Mouse (Mus musculus): ENCODE data around the gene Npas3. TPM values are rescaled to one million over a fixed set of nuclear protein-coding genes. Genes with fewer than 3 reads are reported as not detected.

The Npas3 gene
- polyA plus RNA-seq, 1 experiment from 2014 or later, result 0.08 TPM

DNA sequence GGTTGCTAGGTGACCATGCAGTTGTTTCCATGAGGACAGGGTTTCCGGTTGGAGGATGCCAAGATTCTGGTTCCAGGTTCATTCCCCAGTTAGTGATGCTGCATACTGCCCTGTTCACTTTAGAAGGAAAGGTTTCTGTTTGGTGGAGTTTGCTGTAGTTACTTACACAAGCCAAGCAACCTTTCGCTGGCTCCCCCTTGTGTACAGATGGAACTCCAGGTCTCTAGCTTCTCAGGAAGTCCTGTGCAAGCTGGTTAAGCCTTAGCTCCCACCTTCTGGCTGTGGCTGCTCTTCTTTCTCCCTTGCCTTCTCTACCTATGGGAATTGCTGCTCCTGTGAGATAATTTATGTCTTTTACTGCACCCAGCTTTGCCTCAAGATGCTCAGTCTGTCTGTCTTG lies 52.5 kb downstream of the Npas3 start:
- H3K4me3 ChIP-seq (ENCODE audit: low read depth, low read length), result no peak overlapping the region
- H3K9me3 ChIP-seq (ENCODE audit: low read length), result no peaks in the 10 kb centered on the region
- H3K27me3 ChIP-seq (ENCODE audit: insufficient read depth, low read length), result no peaks in the 10 kb centered on the region
- no peak overlapping the region for H3K4me2 ChIP-seq (ENCODE audit: low read depth, low read length)
- TF ChIP-seq EP300 (IDR thresholded peaks at IDR 0.05; ENCODE audit: low read depth) (no peak), CTCF (IDR thresholded peaks at IDR 0.05; ENCODE audit: low read depth) (peak; percentile 49)
- H3K4me1 ChIP-seq (ENCODE audit: insufficient read depth), result no peaks in the 10 kb centered on the region
- DNase-seq, result no peak
- no peak overlapping the region for H3K27ac ChIP-seq (ENCODE audit: low read depth)
- no peaks in the 10 kb centered on the region for H3K36me3 ChIP-seq (replicated peaks; ENCODE audit: insufficient read depth, low read length)
- no peak overlapping the region for H3K9ac ChIP-seq (replicated peaks)
- ATAC-seq, result no peak
- 50% methylated on average over 2 of the region's 2 CpGs for WGBS (ENCODE audit: insufficient replicate concordance)

DNA sequence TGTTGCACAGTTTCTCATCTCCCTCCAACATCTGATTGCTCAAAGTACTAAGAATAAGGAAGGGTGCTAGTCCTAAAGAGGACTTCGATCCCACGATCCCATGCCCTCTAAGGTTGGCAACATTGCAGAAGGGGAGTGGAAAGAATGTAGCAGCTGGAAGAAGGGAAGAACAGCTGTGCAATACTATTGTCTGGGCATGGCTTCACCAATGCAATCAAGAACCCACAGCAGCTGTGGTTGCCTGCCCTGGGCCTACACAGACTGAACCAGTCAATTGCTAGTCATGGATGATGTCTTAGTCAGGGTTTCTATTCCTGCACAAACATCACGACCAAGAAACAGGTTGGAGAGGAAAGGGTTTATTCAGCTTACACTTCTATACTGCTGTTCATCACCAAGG lies 53.7 kb downstream of the Npas3 start:
- H3K4me3 ChIP-seq (ENCODE audit: low read depth, low read length), result no peak overlapping the region
- no peaks in the 10 kb centered on the region for H3K27me3 ChIP-seq (ENCODE audit: insufficient read depth, low read length)
- no peak for ATAC-seq
- no peak overlapping the region for H3K9ac ChIP-seq (replicated peaks)
- DNase-seq, result no peak
- no peak overlapping the region for H3K4me2 ChIP-seq (ENCODE audit: low read depth, low read length)
- 73% methylated on average over 3 of the region's 3 CpGs for WGBS (ENCODE audit: insufficient replicate concordance)
- H3K4me1 ChIP-seq (ENCODE audit: insufficient read depth), result no peaks in the 10 kb centered on the region
- no peak for TF ChIP-seq EP300 (IDR thresholded peaks at IDR 0.05; ENCODE audit: low read depth)
- no peak for TF ChIP-seq CTCF (IDR thresholded peaks at IDR 0.05; ENCODE audit: low read depth)
- no peaks in the 10 kb centered on the region for H3K36me3 ChIP-seq (replicated peaks; ENCODE audit: insufficient read depth, low read length)
- no peak overlapping the region for H3K27ac ChIP-seq (ENCODE audit: low read depth)
- no peaks in the 10 kb centered on the region for H3K9me3 ChIP-seq (ENCODE audit: low read length)

DNA sequence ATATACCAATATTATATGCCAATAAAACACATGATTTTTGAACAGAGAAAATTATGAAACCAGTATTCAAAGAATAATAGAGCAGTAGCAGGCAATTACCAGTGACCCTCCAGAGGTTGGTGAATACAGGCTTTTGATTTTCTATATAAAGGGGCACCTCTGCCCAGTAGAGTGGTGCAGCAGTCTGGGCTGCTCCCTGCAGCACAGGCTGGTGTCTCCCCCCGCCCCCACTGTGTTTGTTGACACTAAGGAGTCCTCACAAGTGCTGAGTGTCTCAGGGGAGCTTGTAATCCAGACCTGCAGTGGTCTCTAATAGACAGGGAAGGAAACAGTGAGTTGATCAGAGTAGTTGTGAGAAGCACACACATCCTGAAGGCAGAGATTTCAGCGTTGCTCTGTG lies 68.2 kb downstream of the Npas3 start:
- 33% methylated on average over 2 of the region's 2 CpGs for WGBS (ENCODE audit: insufficient replicate concordance)
- Histone ChIP-seq H3K9ac (replicated peaks) (no peak overlapping the region), H3K27ac (ENCODE audit: low read depth) (no peak overlapping the region), H3K4me3 (ENCODE audit: low read depth, low read length) (no peak overlapping the region), H3K4me1 (ENCODE audit: insufficient read depth) (no peaks in the 10 kb centered on the region), H3K27me3 (ENCODE audit: insufficient read depth, low read length) (no peaks in the 10 kb centered on the region), H3K36me3 (replicated peaks; ENCODE audit: insufficient read depth, low read length) (no peaks in the 10 kb centered on the region), H3K9me3 (ENCODE audit: low read length) (no peaks in the 10 kb centered on the region), H3K4me2 (ENCODE audit: low read depth, low read length) (no peak overlapping the region)
- ATAC-seq (no peak), DNase-seq (no peak)
- TF ChIP-seq EP300 (IDR thresholded peaks at IDR 0.05; ENCODE audit: low read depth) (no peak), CTCF (IDR thresholded peaks at IDR 0.05; ENCODE audit: low read depth) (no peak)

DNA sequence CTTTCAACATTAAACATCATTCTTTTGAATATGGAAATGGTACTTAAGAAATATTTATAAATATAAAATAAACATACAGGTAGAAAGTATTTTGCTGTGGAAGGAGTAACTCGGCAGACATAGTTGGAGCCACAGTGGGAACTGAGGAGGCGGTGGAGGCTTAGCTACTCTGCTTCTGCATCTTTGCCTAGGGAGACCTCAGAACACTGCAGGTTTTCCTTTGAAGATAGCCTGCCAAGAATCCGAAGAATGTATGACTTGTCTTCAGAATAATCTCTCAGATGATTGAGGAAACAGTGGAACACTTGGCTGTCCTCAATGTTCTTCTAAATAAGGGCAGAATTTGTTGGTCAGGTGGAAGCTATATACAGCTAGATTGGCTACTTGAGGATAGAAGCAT lies 69.3 kb downstream of the Npas3 start:
- no peak for DNase-seq
- H3K4me2 ChIP-seq (ENCODE audit: low read depth, low read length), result no peak overlapping the region
- no peak overlapping the region for H3K27ac ChIP-seq (ENCODE audit: low read depth)
- ATAC-seq, result no peak
- H3K4me1 ChIP-seq (ENCODE audit: insufficient read depth), result no peaks in the 10 kb centered on the region
- H3K27me3 ChIP-seq (ENCODE audit: insufficient read depth, low read length), result no peaks in the 10 kb centered on the region
- no peaks in the 10 kb centered on the region for H3K9me3 ChIP-seq (ENCODE audit: low read length)
- H3K36me3 ChIP-seq (replicated peaks; ENCODE audit: insufficient read depth, low read length), result no peaks in the 10 kb centered on the region
- TF ChIP-seq EP300 (IDR thresholded peaks at IDR 0.05; ENCODE audit: low read depth), result no peak
- no peak for TF ChIP-seq CTCF (IDR thresholded peaks at IDR 0.05; ENCODE audit: low read depth)
- H3K4me3 ChIP-seq (ENCODE audit: low read depth, low read length), result no peak overlapping the region
- 66% methylated on average over 3 of the region's 3 CpGs for WGBS (ENCODE audit: insufficient replicate concordance)
- no peak overlapping the region for H3K9ac ChIP-seq (replicated peaks)

DNA sequence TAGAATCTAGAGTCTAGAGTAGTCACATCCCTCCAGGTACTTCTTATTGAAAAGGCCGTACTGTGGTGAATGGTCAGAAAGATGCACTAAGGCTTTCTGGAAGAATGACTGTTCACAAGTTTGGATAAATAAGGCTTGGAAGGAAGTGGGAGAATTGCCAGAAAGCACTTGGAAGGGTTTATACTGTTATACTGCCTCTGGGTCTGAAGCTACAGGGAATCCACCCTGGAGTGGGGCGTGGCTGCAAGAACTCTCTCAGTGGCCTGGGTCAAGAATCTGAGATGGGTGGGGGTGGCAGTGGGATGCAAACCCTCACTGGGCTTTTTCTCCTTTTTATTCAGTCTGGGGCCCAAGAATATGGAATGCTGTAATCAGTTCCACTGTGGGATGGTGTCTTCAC lies 72.0 kb downstream of the Npas3 start:
- Histone ChIP-seq H3K27ac (ENCODE audit: low read depth) (no peak overlapping the region), H3K4me3 (ENCODE audit: low read depth, low read length) (no peak overlapping the region), H3K9ac (replicated peaks) (no peak overlapping the region), H3K9me3 (ENCODE audit: low read length) (no peaks in the 10 kb centered on the region), H3K27me3 (ENCODE audit: insufficient read depth, low read length) (no peaks in the 10 kb centered on the region), H3K4me1 (ENCODE audit: insufficient read depth) (no peaks in the 10 kb centered on the region), H3K4me2 (ENCODE audit: low read depth, low read length) (no peak overlapping the region), H3K36me3 (replicated peaks; ENCODE audit: insufficient read depth, low read length) (no peaks in the 10 kb centered on the region)
- 77% methylated on average over 2 of the region's 2 CpGs for WGBS (ENCODE audit: insufficient replicate concordance)
- TF ChIP-seq CTCF (IDR thresholded peaks at IDR 0.05; ENCODE audit: low read depth) (no peak), EP300 (IDR thresholded peaks at IDR 0.05; ENCODE audit: low read depth) (no peak)
- ATAC-seq (no peak), DNase-seq (no peak)

DNA sequence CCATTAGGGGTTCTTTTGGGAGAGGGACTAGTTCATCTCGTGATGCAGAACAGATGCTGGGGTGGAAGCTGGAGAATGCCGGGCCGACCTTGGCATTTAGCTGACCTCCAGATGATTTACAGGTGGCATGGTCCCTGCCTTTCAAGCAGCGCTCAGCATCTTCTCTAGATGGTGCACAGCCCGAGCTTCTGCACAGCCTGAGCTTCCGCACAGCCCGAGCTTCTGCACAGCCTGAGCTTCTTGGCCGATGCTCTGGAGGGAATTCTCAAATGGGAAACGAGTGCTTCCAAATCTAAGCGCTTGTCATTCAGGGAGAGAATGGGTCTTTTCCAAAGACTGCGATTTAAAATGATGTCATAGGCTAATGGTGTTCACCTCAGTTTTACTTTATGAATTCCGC lies 72.5 kb downstream of the Npas3 start:
- 78% methylated on average over 12 of the region's 12 CpGs for WGBS (ENCODE audit: insufficient replicate concordance)
- DNase-seq (no peak), ATAC-seq (no peak)
- Histone ChIP-seq H3K4me1 (ENCODE audit: insufficient read depth) (no peaks in the 10 kb centered on the region), H3K27ac (ENCODE audit: low read depth) (no peak overlapping the region), H3K4me3 (ENCODE audit: low read depth, low read length) (no peak overlapping the region), H3K4me2 (ENCODE audit: low read depth, low read length) (no peak overlapping the region), H3K9me3 (ENCODE audit: low read length) (no peaks in the 10 kb centered on the region), H3K27me3 (ENCODE audit: insufficient read depth, low read length) (no peaks in the 10 kb centered on the region), H3K9ac (replicated peaks) (no peak overlapping the region), H3K36me3 (replicated peaks; ENCODE audit: insufficient read depth, low read length) (no peaks in the 10 kb centered on the region)
- no peak for TF ChIP-seq CTCF (IDR thresholded peaks at IDR 0.05; ENCODE audit: low read depth)
- TF ChIP-seq EP300 (IDR thresholded peaks at IDR 0.05; ENCODE audit: low read depth), result no peak

DNA sequence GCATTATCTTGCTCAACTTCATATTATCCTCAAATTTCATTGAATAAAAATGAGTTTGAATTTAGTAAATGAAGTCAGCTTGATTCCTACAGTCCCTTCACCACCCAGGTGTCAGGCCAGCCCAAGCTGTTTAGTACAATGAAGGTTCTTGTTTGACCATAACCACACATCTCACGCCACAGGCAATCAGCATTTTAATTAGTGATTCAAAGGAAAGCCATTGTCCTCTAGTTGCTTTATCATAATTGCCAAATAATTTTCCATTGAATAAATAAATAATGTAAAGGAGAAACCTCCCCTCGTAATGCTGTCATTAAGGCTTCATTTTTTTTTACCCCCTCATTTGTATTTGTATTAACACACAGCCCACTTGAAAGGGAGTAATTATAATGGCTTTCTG lies 73.5 kb downstream of the Npas3 start:
- ATAC-seq, result no peak
- Histone ChIP-seq H3K36me3 (replicated peaks; ENCODE audit: insufficient read depth, low read length) (no peaks in the 10 kb centered on the region), H3K4me2 (ENCODE audit: low read depth, low read length) (no peak overlapping the region), H3K27ac (ENCODE audit: low read depth) (no peak overlapping the region), H3K27me3 (ENCODE audit: insufficient read depth, low read length) (no peaks in the 10 kb centered on the region), H3K9ac (replicated peaks) (no peak overlapping the region), H3K9me3 (ENCODE audit: low read length) (no peaks in the 10 kb centered on the region), H3K4me1 (ENCODE audit: insufficient read depth) (no peaks in the 10 kb centered on the region), H3K4me3 (ENCODE audit: low read depth, low read length) (no peak overlapping the region)
- 68% methylated on average over 2 of the region's 2 CpGs for WGBS (ENCODE audit: insufficient replicate concordance)
- TF ChIP-seq EP300 (IDR thresholded peaks at IDR 0.05; ENCODE audit: low read depth) (no peak), CTCF (IDR thresholded peaks at IDR 0.05; ENCODE audit: low read depth) (no peak)
- no peak for DNase-seq
